Mouse (Mus musculus) kidney, embryonic 15.5 days (tissue): ENCODE results near the gene Gm9944. TPM values are rescaled to one million over a fixed set of nuclear protein-coding genes. Genes with fewer than 3 reads are reported as not detected.

Experiments used
- ATAC-seq: fragments of 200-750 bp; cut with Nextera tagmentation; replicated peaks from 2 replicates; pipeline ENCODE4 v1.8.0; 2017; ENCODE audit warnings: moderate TSS enrichment; ENCODE audit not compliant: low FRiP score
- H3K27ac ChIP-seq: fragments of 300-500 bp; sonication (generic); 2 replicates; pipeline ENCODE4 v1.5.1; 2015; ENCODE audit warnings: mild to moderate bottlenecking, inconsistent platforms
- H3K27me3 ChIP-seq: fragments of 300-500 bp; sonication (generic); 2 replicates; pipeline ENCODE4 v1.6.1; 2015; ENCODE audit warnings: inconsistent platforms
- H3K36me3 ChIP-seq: fragments of 300-500 bp; sonication (generic); 2 replicates; pipeline ENCODE4 v1.6.1; 2015; ENCODE audit warnings: inconsistent platforms
- H3K4me1 ChIP-seq: fragments of 300-500 bp; sonication (generic); 2 replicates; pipeline ENCODE4 v1.6.1; 2015; ENCODE audit warnings: inconsistent platforms
- H3K4me2 ChIP-seq: fragments of 300-500 bp; sonication (generic); 2 replicates; pipeline ENCODE4 v1.6.1; 2015; ENCODE audit warnings: moderate library complexity, mild to moderate bottlenecking, inconsistent platforms
- H3K4me3 ChIP-seq: fragments of 300-500 bp; sonication (generic); replicated peaks from 2 replicates; pipeline ENCODE4 v1.5.1; 2015; ENCODE audit warnings: mild to moderate bottlenecking, inconsistent platforms
- H3K9ac ChIP-seq: fragments of 300-500 bp; sonication (generic); 2 replicates; pipeline ENCODE4 v1.6.1; 2015; ENCODE audit warnings: mild to moderate bottlenecking, inconsistent platforms
- H3K9me3 ChIP-seq: fragments of 300-500 bp; sonication (generic); replicated peaks from 2 replicates; pipeline ENCODE4 v1.6.1; 2016; ENCODE audit warnings: inconsistent platforms
- WGBS: fragments of 180-500 bp; shearing (Covaris S2); methylation state at CpG from one replicate; pipeline ENCODE4 v1.1.7; 2015; ENCODE audit warnings: mixed read lengths; 5-methylcytosine and 5-hydroxymethylcytosine counted together
- polyA plus RNA-seq: library from polyadenylated mRNA; unstranded; fragments of >200 nt; fragmentation: Nextera tagmentation; extraction: Ambion mirVana; gene quantifications from 2 replicates; pipeline ENCODE4 v1.2.1, GENCODE M21; 2015

The Gm9944 gene
- polyA plus RNA-seq, 1 experiment from 2014 or later = not detected

GRCm38 (mm10) chr4:144420644-144421043, 32.5 kb downstream of the Gm9944 start:
- ATAC-seq = no peak
- Histone ChIP-seq H3K36me3 (no peaks in the 10 kb centered on the region), H3K27ac (no peak overlapping the region), H3K4me2 (no peak overlapping the region), H3K27me3 (no peaks in the 10 kb centered on the region), H3K4me1 (no peaks in the 10 kb centered on the region), H3K9ac (no peak overlapping the region), H3K4me3 (no peak overlapping the region), H3K9me3 (no peaks in the 10 kb centered on the region)

- Histone ChIP-seq H3K27ac (no peak within 1 kb of the TSS), H3K4me3 (no peak within 1 kb of the TSS), H3K36me3 (no peaks in the 10 kb centered on the region), H3K4me2 (no peak within 1 kb of the TSS), H3K27me3 (no peaks in the 10 kb centered on the region), H3K4me1 (peaks cover 7% of the 10 kb centered on the region; the same call in 1 of the 2 replicates), H3K9me3 (no peaks in the 10 kb centered on the region), H3K9ac (no peak within 1 kb of the TSS)
- ATAC-seq = no peak
- WGBS = 80% methylated on average over 9 of the region's 9 CpGs
These were observed 44.8 kb downstream of the Gm9944 start, which contains the start of gene Pramef12 for GRCm38 (mm10) chr4:144408290-144408689. Pramef12 (minus strand) TSS chr4:144408464.

GRCm38 (mm10) chr4:144406261-144406660, 46.9 kb downstream of the Gm9944 start:
- Histone ChIP-seq H3K4me1 (peaks cover 7% of the 10 kb centered on the region; the same call in 1 of the 2 replicates), H3K27ac (no peak overlapping the region), H3K4me3 (no peak overlapping the region), H3K9ac (no peak overlapping the region), H3K27me3 (no peaks in the 10 kb centered on the region), H3K36me3 (no peaks in the 10 kb centered on the region), H3K4me2 (no peak overlapping the region), H3K9me3 (no peaks in the 10 kb centered on the region)
- 64% methylated on average over 3 of the region's 3 CpGs for WGBS
- no peak for ATAC-seq

- Histone ChIP-seq H3K9ac (no peak overlapping the region), H3K9me3 (no peaks in the 10 kb centered on the region), H3K4me2 (peak overlapping the region; percentile 63), H3K36me3 (no peaks in the 10 kb centered on the region), H3K27ac (peak overlapping the region; percentile 54), H3K4me1 (peaks cover 7% of the 10 kb centered on the region; the same call in 1 of the 2 replicates), H3K4me3 (peak overlapping the region; percentile 41), H3K27me3 (no peaks in the 10 kb centered on the region)
- WGBS = 6% methylated on average over 16 of the region's 17 CpGs
- peak; percentile 97 for ATAC-seq
These were observed 48.5 kb downstream of the Gm9944 start for GRCm38 (mm10) chr4:144404456-144405086.

Other genes with a start within 250 kb of the Gm9944 start
- gene C87977, start 240.0 kb downstream of the Gm9944 start, polyA plus RNA-seq = not detected in 2 replicates
- gene Pramel5, start 172.8 kb downstream of the Gm9944 start, polyA plus RNA-seq = not detected in 2 replicates
- not detected in 2 replicates for gene Gm13128, start 123.1 kb downstream of the Gm9944 start, polyA plus RNA-seq
- gene Gm13119, start 95.4 kb downstream of the Gm9944 start, polyA plus RNA-seq = not detected in 2 replicates
- gene Pramef20, start 75.4 kb downstream of the Gm9944 start, polyA plus RNA-seq = not detected in 2 replicates
- 0.17 and 0.21 TPM in 2 replicates for gene Pramef12, start 44.9 kb downstream of the Gm9944 start, polyA plus RNA-seq
- not detected in 2 replicates for gene 1700012P22Rik, start 14.5 kb downstream of the Gm9944 start, polyA plus RNA-seq
- gene Aadacl3, start 10.4 kb upstream of the Gm9944 start, polyA plus RNA-seq = not detected in 2 replicates
- not detected in 2 replicates for gene 9430007A20Rik, start 66.5 kb upstream of the Gm9944 start, polyA plus RNA-seq
- gene Gm13124, start 111.8 kb upstream of the Gm9944 start, polyA plus RNA-seq = not detected in 2 replicates
- not detected in 2 replicates for gene Aadacl4, start 160.4 kb upstream of the Gm9944 start, polyA plus RNA-seq
- not detected in 2 replicates for gene Gm436, start 233.1 kb upstream of the Gm9944 start, polyA plus RNA-seq